Mouse (Mus musculus): Measurements from ENCODE around the gene Stum. TPM values are rescaled to one million over a fixed set of nuclear protein-coding genes. Genes with fewer than 3 reads are reported as not detected.

Gene Stum
- polyA plus RNA-seq, 1 experiment from 2014 or later: 6.4 TPM

- Histone ChIP-seq H3K4me3 (replicated peaks; ENCODE audit: low read depth, low read length) (peak overlapping the region; percentile 47; the same call in 1 of the 2 replicates), H3K4me1 (ENCODE audit: control insufficient read depth, insufficient read depth, low read length) (peaks cover 18% of the 10 kb centered on the region), H3K9me3 (ENCODE audit: control insufficient read depth, low read length) (no peaks in the 10 kb centered on the region), H3K9ac (replicated peaks; ENCODE audit: low read length) (no peak overlapping the region), H3K27ac (replicated peaks; ENCODE audit: low read depth, low read length) (no peak overlapping the region), H3K36me3 (ENCODE audit: control insufficient read depth, insufficient read depth, low read length) (no peaks in the 10 kb centered on the region), H3K27me3 (ENCODE audit: control insufficient read depth, insufficient read depth, low read length) (peaks cover 22% of the 10 kb centered on the region), H3K4me2 (ENCODE audit: low read length) (peak overlapping the region; percentile 78)
- 6% methylated on average over 10 of the region's 10 CpGs for WGBS
- no peak for ATAC-seq (ENCODE audit: low FRiP score, low TSS enrichment)
- DNase-seq: peak; percentile 58
These were observed 1.3 kb downstream of the Stum start for GRCm38 (mm10) chr1:180481956-180482355.

- Histone ChIP-seq H3K27me3 (ENCODE audit: control insufficient read depth, insufficient read depth, low read length) (peaks cover 22% of the 10 kb centered on the region), H3K4me3 (replicated peaks; ENCODE audit: low read depth, low read length) (no peak overlapping the region), H3K4me2 (ENCODE audit: low read length) (no peak overlapping the region), H3K9me3 (ENCODE audit: control insufficient read depth, low read length) (no peaks in the 10 kb centered on the region), H3K36me3 (ENCODE audit: control insufficient read depth, insufficient read depth, low read length) (no peaks in the 10 kb centered on the region), H3K27ac (replicated peaks; ENCODE audit: low read depth, low read length) (no peak overlapping the region), H3K9ac (replicated peaks; ENCODE audit: low read length) (no peak overlapping the region), H3K4me1 (ENCODE audit: control insufficient read depth, insufficient read depth, low read length) (peaks cover 18% of the 10 kb centered on the region)
- WGBS: 27% methylated on average over 8 of the region's 8 CpGs
- ATAC-seq (ENCODE audit: low FRiP score, low TSS enrichment) (no peak), DNase-seq (no peak)
These were observed 2.0 kb downstream of the Stum start for GRCm38 (mm10) chr1:180481331-180481730.

DNA sequence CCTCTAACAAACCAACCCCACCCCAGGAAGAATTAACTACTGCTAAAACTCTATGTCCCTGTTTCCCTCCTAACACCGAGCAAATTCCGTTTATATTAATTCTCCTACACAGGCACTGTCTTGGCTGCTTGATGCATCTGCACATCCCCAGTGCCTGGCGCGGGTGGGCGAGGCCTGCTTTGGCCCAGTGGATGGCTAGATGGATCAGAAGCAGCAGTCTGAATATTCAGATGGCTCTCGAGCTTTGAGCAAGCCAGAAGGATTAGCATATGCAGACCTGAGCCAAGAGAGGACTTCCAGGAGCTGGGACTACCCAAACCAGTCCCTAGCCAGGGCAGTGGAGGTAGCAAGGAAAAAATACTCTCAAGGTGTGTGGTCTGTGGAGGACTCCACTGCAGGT, 3.0 kb downstream of the Stum start:
- H3K9me3 ChIP-seq (ENCODE audit: control insufficient read depth, low read length): no peaks in the 10 kb centered on the region
- no peak overlapping the region for H3K27ac ChIP-seq (replicated peaks; ENCODE audit: low read depth, low read length)
- 33% methylated on average over 6 of the region's 6 CpGs for WGBS
- H3K4me2 ChIP-seq (ENCODE audit: low read length): no peak overlapping the region
- ATAC-seq (ENCODE audit: low FRiP score, low TSS enrichment): no peak
- H3K36me3 ChIP-seq (ENCODE audit: control insufficient read depth, insufficient read depth, low read length): no peaks in the 10 kb centered on the region
- peaks cover 18% of the 10 kb centered on the region for H3K4me1 ChIP-seq (ENCODE audit: control insufficient read depth, insufficient read depth, low read length)
- H3K9ac ChIP-seq (replicated peaks; ENCODE audit: low read length): no peak overlapping the region
- H3K27me3 ChIP-seq (ENCODE audit: control insufficient read depth, insufficient read depth, low read length): peaks cover 22% of the 10 kb centered on the region
- no peak overlapping the region for H3K4me3 ChIP-seq (replicated peaks; ENCODE audit: low read depth, low read length)
- no peak for DNase-seq

GRCm38 (mm10) chr1:180473566-180473965, 9.7 kb downstream of the Stum start:
- Histone ChIP-seq H3K4me2 (ENCODE audit: low read length) (no peak overlapping the region), H3K9ac (replicated peaks; ENCODE audit: low read length) (no peak overlapping the region), H3K27ac (replicated peaks; ENCODE audit: low read depth, low read length) (no peak overlapping the region), H3K36me3 (ENCODE audit: control insufficient read depth, insufficient read depth, low read length) (no peaks in the 10 kb centered on the region), H3K27me3 (ENCODE audit: control insufficient read depth, insufficient read depth, low read length) (no peaks in the 10 kb centered on the region), H3K4me3 (replicated peaks; ENCODE audit: low read depth, low read length) (no peak overlapping the region), H3K9me3 (ENCODE audit: control insufficient read depth, low read length) (no peaks in the 10 kb centered on the region), H3K4me1 (ENCODE audit: control insufficient read depth, insufficient read depth, low read length) (no peaks in the 10 kb centered on the region)
- DNase-seq (no peak), ATAC-seq (ENCODE audit: low FRiP score, low TSS enrichment) (no peak)

GRCm38 (mm10) chr1:180468004-180468403, 15.3 kb downstream of the Stum start:
- WGBS: 91% methylated on average over 4 of the region's 4 CpGs
- H3K27ac ChIP-seq (replicated peaks; ENCODE audit: low read depth, low read length): no peak overlapping the region
- no peak for DNase-seq
- H3K4me2 ChIP-seq (ENCODE audit: low read length): no peak overlapping the region
- no peak for ATAC-seq (ENCODE audit: low FRiP score, low TSS enrichment)
- no peaks in the 10 kb centered on the region for H3K4me1 ChIP-seq (ENCODE audit: control insufficient read depth, insufficient read depth, low read length)
- H3K9me3 ChIP-seq (ENCODE audit: control insufficient read depth, low read length): no peaks in the 10 kb centered on the region
- H3K36me3 ChIP-seq (ENCODE audit: control insufficient read depth, insufficient read depth, low read length): no peaks in the 10 kb centered on the region
- H3K9ac ChIP-seq (replicated peaks; ENCODE audit: low read length): no peak overlapping the region
- no peak overlapping the region for H3K4me3 ChIP-seq (replicated peaks; ENCODE audit: low read depth, low read length)
- H3K27me3 ChIP-seq (ENCODE audit: control insufficient read depth, insufficient read depth, low read length): no peaks in the 10 kb centered on the region

DNA sequence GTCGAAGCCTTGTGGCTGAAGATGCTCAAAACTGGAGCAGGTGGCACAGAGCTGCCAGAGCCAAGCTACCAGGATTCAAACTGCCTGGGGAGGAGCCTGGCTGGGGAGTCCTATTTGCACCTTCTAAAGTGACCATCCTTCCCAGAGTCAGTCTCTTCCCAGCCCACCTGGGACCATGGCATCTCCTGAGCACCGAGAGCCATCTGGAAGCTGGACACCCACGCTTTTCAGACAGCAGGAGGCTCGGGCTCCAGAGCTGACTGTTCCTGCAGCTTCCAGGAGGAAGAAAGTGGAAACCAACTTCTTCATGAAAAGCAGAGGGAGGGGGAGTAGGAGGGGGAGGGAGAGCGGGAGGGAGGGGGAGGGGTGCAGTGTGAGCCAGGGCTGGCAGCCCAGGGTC, 17.7 kb downstream of the Stum start:
- no peak for DNase-seq
- 73% methylated on average over 5 of the region's 5 CpGs for WGBS
- Histone ChIP-seq H3K4me3 (replicated peaks; ENCODE audit: low read depth, low read length) (no peak overlapping the region), H3K27me3 (ENCODE audit: control insufficient read depth, insufficient read depth, low read length) (no peaks in the 10 kb centered on the region), H3K4me1 (ENCODE audit: control insufficient read depth, insufficient read depth, low read length) (0 out of 2 replicates have a peak, but pooled peaks cover 5% of the 10 kb centered on the region), H3K9me3 (ENCODE audit: control insufficient read depth, low read length) (no peaks in the 10 kb centered on the region), H3K36me3 (ENCODE audit: control insufficient read depth, insufficient read depth, low read length) (no peaks in the 10 kb centered on the region), H3K9ac (replicated peaks; ENCODE audit: low read length) (no peak overlapping the region), H3K4me2 (ENCODE audit: low read length) (no peak overlapping the region), H3K27ac (replicated peaks; ENCODE audit: low read depth, low read length) (no peak overlapping the region)
- no peak for ATAC-seq (ENCODE audit: low FRiP score, low TSS enrichment)

DNA sequence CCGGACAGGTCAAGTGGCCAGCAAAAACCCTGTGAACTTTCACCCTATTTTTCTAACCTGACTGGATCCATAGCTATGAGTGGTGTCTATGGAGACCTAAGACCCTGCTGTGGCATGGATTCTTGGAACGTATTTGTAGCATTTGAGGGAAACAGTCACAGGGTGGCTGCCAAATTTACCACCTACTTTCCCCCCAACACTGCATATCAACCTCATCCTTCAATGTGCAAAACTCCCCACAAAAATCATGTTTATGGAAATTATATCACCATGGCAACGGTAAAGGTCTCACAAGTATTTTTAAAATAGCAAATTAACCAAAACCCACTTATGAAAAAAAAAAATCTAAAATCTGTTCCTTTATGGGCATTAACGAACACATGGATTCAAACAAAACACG, 18.9 kb downstream of the Stum start:
- no peak for ATAC-seq (ENCODE audit: low FRiP score, low TSS enrichment)
- WGBS: 75% methylated on average over 5 of the region's 5 CpGs
- no peaks in the 10 kb centered on the region for H3K27me3 ChIP-seq (ENCODE audit: control insufficient read depth, insufficient read depth, low read length)
- no peaks in the 10 kb centered on the region for H3K36me3 ChIP-seq (ENCODE audit: control insufficient read depth, insufficient read depth, low read length)
- H3K4me1 ChIP-seq (ENCODE audit: control insufficient read depth, insufficient read depth, low read length): 0 out of 2 replicates have a peak, but pooled peaks cover 12% of the 10 kb centered on the region
- H3K4me3 ChIP-seq (replicated peaks; ENCODE audit: low read depth, low read length): no peak overlapping the region
- H3K9me3 ChIP-seq (ENCODE audit: control insufficient read depth, low read length): no peaks in the 10 kb centered on the region
- H3K4me2 ChIP-seq (ENCODE audit: low read length): no peak overlapping the region
- no peak overlapping the region for H3K27ac ChIP-seq (replicated peaks; ENCODE audit: low read depth, low read length)
- no peak for DNase-seq
- no peak overlapping the region for H3K9ac ChIP-seq (replicated peaks; ENCODE audit: low read length)

- H3K4me2 ChIP-seq (ENCODE audit: low read length): no peak overlapping the region
- no peak overlapping the region for H3K27ac ChIP-seq (replicated peaks; ENCODE audit: low read depth, low read length)
- 0 out of 2 replicates have a peak, but pooled peaks cover 12% of the 10 kb centered on the region for H3K4me1 ChIP-seq (ENCODE audit: control insufficient read depth, insufficient read depth, low read length)
- H3K27me3 ChIP-seq (ENCODE audit: control insufficient read depth, insufficient read depth, low read length): no peaks in the 10 kb centered on the region
- no peaks in the 10 kb centered on the region for H3K9me3 ChIP-seq (ENCODE audit: control insufficient read depth, low read length)
- no peaks in the 10 kb centered on the region for H3K36me3 ChIP-seq (ENCODE audit: control insufficient read depth, insufficient read depth, low read length)
- no peak overlapping the region for H3K4me3 ChIP-seq (replicated peaks; ENCODE audit: low read depth, low read length)
- no peak overlapping the region for H3K9ac ChIP-seq (replicated peaks; ENCODE audit: low read length)
- WGBS: 87% methylated on average over 5 of the region's 5 CpGs
- ATAC-seq (ENCODE audit: low FRiP score, low TSS enrichment) (no peak), DNase-seq (no peak)
These were observed 20.3 kb downstream of the Stum start for GRCm38 (mm10) chr1:180462983-180463475.

GRCm38 (mm10) chr1:180462396-180462795, 20.9 kb downstream of the Stum start:
- Histone ChIP-seq H3K4me2 (ENCODE audit: low read length) (no peak overlapping the region), H3K4me3 (replicated peaks; ENCODE audit: low read depth, low read length) (no peak overlapping the region), H3K27ac (replicated peaks; ENCODE audit: low read depth, low read length) (no peak overlapping the region), H3K9ac (replicated peaks; ENCODE audit: low read length) (no peak overlapping the region), H3K27me3 (ENCODE audit: control insufficient read depth, insufficient read depth, low read length) (no peaks in the 10 kb centered on the region), H3K9me3 (ENCODE audit: control insufficient read depth, low read length) (no peaks in the 10 kb centered on the region), H3K4me1 (ENCODE audit: control insufficient read depth, insufficient read depth, low read length) (peaks cover 15% of the 10 kb centered on the region; the same call in 1 of the 2 replicates), H3K36me3 (ENCODE audit: control insufficient read depth, insufficient read depth, low read length) (no peaks in the 10 kb centered on the region)
- 94% methylated on average over 5 of the region's 5 CpGs for WGBS
- no peak for DNase-seq
- no peak for ATAC-seq (ENCODE audit: low FRiP score, low TSS enrichment)
